Comparison of ENCODE assay signal across 8 mouse cellular contexts in genomic region chr6:47395465-47396337, GRCm38 (mm10). TPM values are rescaled to one million over a fixed set of nuclear protein-coding genes. Genes with fewer than 3 reads are reported as not detected.
DNase-seq lines count a peak whose midpoint lies in the region; ATAC-seq and TF ChIP-seq lines count a peak whose summit lies in the region.

No protein-coding gene starts in this region.

- H3K4me3 ChIP-seq in liver, adult 2 months (ENCODE audit: insufficient read depth, low read depth, low read length), result no peak overlapping the region
- no peak overlapping the region for H3K4me3 ChIP-seq in liver, embryonic 12.5 days

- H3K4me2 ChIP-seq in liver, embryonic 12.5 days, result no peak overlapping the region

- intact Hi-C loops in left cerebral cortex, postnatal 10 days (cut with DNase I), result no loop called here

- TF ChIP-seq CTCF in liver, adult 2 months (IDR thresholded peaks at IDR 0.05; ENCODE audit: low read depth, low read length), result no peak

- DNase-seq in liver, adult 2 months (ENCODE audit: extremely low read depth, low read depth, low spot score), result peak; percentile 68
- peak; percentile 68 for DNase-seq in T-cell, adult 2 months (ENCODE audit: low spot score)
- DNase-seq in cerebellum, postnatal 14 days, result peak; percentile 38 to 52
- DNase-seq in kidney, adult 11 months, result peak; percentile 36
- no peak for DNase-seq in frontal cortex, postnatal 10 days (ENCODE audit: low spot score in 2 of 2)
- DNase-seq in left cerebral cortex, postnatal 10 days (ENCODE audit: extremely low spot score in 1 of 2, low spot score in 2 of 2), result no peak

- no peak for ATAC-seq in liver, embryonic 12.5 days
- peak; percentile 68; the same call in 1 of the 2 replicates for ATAC-seq in megakaryocyte-erythroid progenitor cell, adult 5-6 weeks (replicated peaks; ENCODE audit: low FRiP score, low TSS enrichment, poor library complexity, severe bottlenecking)

- H3K79me2 ChIP-seq in liver, adult 2 months (ENCODE audit: control insufficient read depth, insufficient read depth, low read length), result no peaks in the 10 kb centered on the region

- no peaks in the 10 kb centered on the region for H3K27me3 ChIP-seq in liver, adult 2 months (ENCODE audit: control insufficient read depth, insufficient read depth, low read length)
- no peaks in the 10 kb centered on the region for H3K27me3 ChIP-seq in liver, embryonic 12.5 days (replicated peaks)

- no peak for TF ChIP-seq POLR2A in liver, adult 2 months (IDR thresholded peaks at IDR 0.05; ENCODE audit: extremely low read depth, insufficient read depth, low read length)

- 30% methylated on average over 5 of the region's 5 CpGs for WGBS in liver, adult 2 months
- WGBS in liver, embryonic 12.5 days (ENCODE audit: insufficient replicate concordance), result 24% methylated on average over 5 of the region's 5 CpGs

- no peaks in the 10 kb centered on the region for H3K36me3 ChIP-seq in liver, adult 2 months (ENCODE audit: control insufficient read depth, insufficient read depth, low read length)
- H3K36me3 ChIP-seq in liver, embryonic 12.5 days, result no peaks in the 10 kb centered on the region

- H3K9me3 ChIP-seq in liver, embryonic 12.5 days (replicated peaks), result no peaks in the 10 kb centered on the region

- no peak overlapping the region for H3K27ac ChIP-seq in liver, adult 2 months (replicated peaks; ENCODE audit: insufficient read depth, low read depth, low read length)
- no peak overlapping the region for H3K27ac ChIP-seq in liver, embryonic 12.5 days

- H3K4me1 ChIP-seq in liver, adult 2 months (ENCODE audit: control insufficient read depth, insufficient read depth, low read length), result no peaks in the 10 kb centered on the region
- H3K4me1 ChIP-seq in liver, embryonic 12.5 days, result no peaks in the 10 kb centered on the region

- H3K9ac ChIP-seq in liver, adult 2 months (ENCODE audit: low read depth, low read length), result no peak overlapping the region
- H3K9ac ChIP-seq in liver, embryonic 12.5 days, result no peak overlapping the region

RNA-seq across cellular contexts. Expression of gene Cul1, which starts 57.5 kb away (rescaled TPM):
- 51.0 and 55.0 TPM in 2 replicates for total RNA-seq in liver, adult 2 months (2014; rRNA removed)
- polyA plus RNA-seq in liver, adult 2 months (2012; rRNA removed), result 13.5 and 15.4 TPM in 2 replicates
- 95.5 and 99.5 TPM in 2 replicates for polyA plus RNA-seq in liver, embryonic 12.5 days (2016; fragmentation: Nextera tagmentation; extraction: Ambion mirVana)
- 114 and 178 TPM in 2 replicates for total RNA-seq in megakaryocyte-erythroid progenitor cell, adult 5-6 weeks (2014; fragmentation: Nextera tagmentation)
- 143 and 175 TPM in 2 replicates for total RNA-seq in megakaryocyte-erythroid progenitor cell, adult 5-6 weeks (2017)
- total RNA-seq in left cerebral cortex, postnatal 10 days (2021), result 100 to 1,000 TPM; 117 to 119 TPM

Comparison
In these comparisons a context has a peak if more than half of its experiments do, and no peak if none do; other contexts are left out.
1. DNase-seq: peak in liver, adult 2 months (single experiment), T-cell, adult 2 months (single experiment), cerebellum, postnatal 14 days (2 of 2) and kidney, adult 11 months (single experiment); none in frontal cortex, postnatal 10 days (0 of 2) and left cerebral cortex, postnatal 10 days (0 of 2).